Mouse (Mus musculus) yolk sac, embryonic 10.5 days (tissue): Measurements from ENCODE around the gene Ptprg.

Source experiments
- DNase-seq: peaks from one replicate; pipeline ENCODE4 v3.0.0-alpha.2; 2017; ENCODE audit warnings: low spot score

The Ptprg gene

DNA sequence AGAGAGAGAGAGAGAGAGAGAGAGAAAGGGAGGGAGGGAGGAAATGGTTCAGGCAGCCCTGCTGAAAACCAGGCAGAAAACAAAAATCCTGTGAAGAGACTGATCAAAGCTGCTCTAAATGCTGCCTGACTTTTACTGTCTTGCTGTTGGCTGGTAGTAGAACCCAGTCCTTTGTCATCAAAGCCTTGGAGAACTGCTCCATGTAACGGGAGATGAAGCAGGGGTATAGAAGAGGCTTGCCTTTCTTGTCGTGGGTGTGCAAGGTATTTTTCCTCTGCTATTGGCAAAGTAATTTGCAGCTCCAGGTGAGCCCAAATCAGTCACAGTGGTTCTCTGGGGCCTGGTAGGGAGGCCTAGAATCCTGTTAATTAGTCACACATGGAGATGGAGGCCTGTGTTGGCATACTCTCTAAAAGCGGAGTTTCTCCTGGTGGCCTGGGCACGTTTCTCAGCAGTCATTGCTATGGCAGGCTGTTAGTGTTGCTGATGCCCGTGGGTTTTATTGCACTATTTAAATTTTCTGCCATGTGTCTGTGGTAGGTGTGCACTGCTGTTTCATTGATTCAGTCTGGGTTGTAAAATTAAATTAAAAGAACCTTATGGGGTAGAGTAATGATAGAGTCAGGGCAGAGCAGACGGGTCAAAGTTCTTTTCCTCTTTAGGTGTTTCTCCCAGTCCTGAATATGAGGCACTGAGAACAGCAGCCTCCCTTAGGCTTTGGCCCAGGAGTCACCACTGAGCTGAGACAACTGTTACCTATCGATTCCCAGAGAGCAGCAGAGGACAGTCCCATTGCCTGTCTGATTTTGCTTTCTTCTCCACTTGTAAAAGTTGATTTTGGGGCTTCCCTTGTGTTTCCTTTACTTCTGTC, 269.7 kb downstream of the Ptprg start:
- DNase-seq, result no peak

DNA sequence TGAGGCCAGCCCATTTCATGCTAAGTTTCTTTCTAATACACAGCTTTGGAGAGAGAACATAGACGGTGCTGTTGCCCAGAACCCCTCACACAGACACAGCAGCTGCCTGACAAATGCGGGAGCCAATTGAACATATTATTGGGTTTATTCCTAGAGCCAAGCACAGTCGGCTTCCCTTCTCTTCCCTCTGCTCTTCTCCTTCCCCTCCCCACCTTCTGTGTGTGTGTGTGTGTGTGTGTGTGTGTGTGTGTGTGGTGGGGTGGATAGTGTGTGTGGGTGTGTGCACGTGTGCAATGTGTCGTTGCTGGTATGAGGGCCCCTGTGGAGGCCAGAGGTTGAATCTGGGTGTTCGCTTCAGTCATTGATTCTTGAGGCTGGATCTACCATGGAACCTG, 270.4 kb downstream of the Ptprg start:
- DNase-seq, result no peak

DNA sequence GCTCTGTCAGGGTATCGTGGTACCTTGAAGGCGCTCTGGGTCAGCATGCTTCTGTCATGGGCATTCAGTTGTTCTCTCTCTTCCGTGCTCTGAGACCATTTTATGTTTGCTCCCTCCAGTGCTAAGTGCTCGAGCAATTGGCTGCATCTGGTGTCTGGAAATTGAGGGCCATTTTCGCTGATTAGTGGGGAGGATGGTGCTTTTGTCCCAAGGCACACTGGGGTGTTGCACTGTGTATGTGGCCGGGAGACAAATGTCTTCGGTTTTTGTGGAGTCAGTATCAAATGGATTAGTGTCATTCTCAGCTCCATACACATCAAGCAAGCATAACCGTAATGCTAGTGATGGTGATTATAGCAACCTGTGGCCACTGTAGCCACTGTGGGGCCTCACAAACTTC, 271.6 kb downstream of the Ptprg start:
- DNase-seq, result no peak

DNA sequence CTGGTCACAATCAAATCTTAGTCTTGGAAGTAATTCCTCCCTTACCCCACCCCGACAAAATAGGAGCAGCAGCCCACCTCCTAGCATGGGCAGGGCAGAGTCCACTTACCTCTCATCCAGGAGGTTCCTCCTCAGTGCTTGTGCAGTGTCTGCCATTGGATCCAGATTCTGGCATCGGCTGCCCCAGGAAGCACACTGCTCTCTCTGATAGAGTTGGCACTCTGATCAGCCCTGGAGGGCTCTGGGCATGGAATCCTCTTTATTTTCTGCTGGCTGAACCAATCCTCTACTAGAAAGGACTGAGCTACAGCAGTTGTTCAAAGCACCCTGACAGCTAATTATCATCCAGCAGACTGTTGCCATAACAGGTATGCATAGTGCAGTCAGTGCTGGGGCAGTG, 272.2 kb downstream of the Ptprg start:
- no peak for DNase-seq

DNA sequence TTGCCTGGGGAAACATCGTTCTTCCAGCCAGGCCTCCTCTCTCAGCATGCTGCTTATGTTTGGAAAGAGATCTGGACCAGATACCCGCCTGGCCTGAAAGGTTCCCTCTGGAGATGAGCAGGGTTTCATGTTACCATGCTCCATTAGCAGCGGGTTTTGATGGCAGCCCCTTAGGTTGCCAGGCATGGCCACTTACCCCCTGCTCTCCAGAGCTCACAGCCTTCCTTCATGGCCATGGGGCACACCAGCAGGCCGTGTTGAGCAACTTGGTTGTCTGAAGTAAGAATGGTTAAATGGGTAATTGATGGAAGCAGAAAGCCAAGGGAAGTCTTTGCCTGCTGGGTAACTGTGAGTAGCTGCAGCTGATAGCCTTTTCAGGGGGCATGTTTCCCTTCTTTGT, 274.8 kb downstream of the Ptprg start:
- peak; percentile 26 for DNase-seq

DNA sequence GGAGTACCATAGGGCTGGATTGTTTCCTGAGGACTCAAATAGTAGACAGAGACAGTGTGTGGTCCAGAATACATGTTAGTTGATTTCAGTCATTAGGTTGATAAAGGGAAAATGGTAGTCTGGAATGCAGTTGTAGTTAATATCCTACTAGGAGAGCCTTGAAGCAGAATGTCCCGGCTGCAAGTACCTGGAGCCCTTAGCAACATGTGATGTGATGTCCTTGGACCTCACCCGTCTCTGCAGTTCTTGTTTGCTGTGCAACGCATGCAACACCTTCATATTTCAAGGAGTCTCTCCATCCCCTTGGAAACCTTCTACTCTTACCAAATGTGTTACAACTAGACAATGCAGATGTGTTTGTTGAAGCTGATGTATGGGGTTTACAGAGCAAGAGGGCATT, 280.3 kb downstream of the Ptprg start:
- peak; percentile 25 for DNase-seq

DNA sequence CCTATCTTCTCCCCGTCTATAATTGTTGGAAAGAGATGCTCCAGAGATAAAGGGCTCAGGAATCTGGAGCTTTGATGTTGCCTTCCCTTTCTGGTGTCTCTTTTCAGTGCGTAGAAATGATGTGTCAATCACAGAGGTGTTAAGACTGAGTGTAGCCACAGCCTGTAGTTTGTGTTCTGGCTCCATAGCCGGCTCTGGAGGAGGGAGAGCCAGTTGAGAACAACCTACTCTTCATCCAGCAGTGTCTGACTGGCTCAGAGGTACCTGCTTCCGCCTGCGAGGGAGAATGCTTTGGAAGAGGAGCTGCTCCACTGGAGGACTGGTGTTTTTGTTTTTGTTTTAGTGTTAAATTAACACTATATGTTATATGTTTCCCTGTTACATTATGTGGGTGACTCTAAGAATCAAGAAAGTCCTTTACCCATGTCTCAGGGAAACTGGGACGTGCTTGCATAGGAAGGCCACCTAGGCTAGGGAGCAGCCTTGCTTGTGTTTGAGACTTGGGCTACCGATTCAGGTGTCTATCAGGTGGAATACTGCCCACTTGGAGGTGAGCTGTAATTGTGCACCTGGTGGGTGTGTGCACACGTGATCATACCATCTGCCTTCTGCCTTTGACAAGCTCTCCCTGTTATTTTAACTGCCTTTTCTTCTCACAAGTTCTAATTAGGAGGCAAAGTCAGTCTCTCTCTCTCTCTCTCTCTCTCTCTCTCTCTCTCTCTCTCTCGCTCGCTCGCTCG, 282.5 kb downstream of the Ptprg start:
- no peak for DNase-seq

DNA sequence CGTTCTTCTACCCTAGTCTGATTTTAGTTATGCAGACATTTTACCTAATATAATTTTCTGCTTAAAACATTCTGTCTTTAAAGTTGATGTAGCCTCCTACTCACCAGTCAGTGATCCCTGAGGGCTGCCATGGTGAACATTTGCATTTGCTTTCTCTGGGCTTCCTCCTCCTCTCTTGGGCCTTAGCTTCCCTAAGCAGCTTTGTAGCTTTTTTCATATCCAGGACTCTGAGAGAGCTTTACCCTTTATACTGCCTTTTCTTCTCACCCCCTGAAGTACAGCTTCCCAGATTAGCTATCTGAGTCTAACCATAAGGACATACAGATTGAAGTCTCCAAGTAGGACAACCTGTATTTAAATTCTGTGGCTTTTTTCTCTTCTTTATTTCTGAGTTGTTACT, 284.4 kb downstream of the Ptprg start:
- no peak for DNase-seq

DNA sequence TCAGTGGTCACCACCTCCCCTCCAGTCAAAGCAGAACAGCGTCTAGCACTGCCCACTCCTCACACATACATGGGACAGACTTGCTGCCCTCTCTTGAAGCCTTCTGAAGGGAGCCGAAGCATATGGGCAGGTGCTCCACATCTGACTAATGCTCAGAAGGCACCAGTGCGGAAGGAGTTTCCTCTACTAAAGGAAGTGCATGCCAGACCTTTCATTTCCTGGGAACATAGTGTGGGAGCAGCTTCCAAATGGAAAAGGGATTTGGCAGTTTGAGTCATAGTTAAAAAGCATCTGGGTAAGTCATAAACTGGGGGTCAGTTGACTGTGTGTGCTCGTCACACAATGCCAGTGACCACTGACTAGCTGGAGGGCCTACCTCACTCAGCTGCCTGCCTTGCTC, 288.3 kb downstream of the Ptprg start:
- DNase-seq, result no peak

DNA sequence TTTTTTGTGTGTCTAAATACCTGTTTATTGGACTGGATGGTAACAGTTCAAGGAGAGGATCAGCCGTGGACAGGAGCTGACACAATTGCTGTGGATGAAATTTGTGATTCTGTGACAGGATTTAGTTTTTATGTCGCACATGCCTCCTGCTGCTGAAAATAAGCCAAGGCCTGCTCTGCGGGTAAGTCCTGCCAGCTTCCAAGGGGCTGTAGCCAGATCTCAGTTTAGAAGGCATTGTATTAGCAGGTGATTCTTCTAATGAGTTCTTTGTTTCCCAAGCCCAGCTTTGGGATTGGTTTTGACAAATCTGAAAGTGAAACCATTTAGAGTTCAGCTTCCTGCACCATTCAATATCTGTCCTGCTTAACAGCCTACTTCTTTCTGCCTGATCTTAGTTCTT, 299.6 kb downstream of the Ptprg start:
- no peak for DNase-seq

DNA sequence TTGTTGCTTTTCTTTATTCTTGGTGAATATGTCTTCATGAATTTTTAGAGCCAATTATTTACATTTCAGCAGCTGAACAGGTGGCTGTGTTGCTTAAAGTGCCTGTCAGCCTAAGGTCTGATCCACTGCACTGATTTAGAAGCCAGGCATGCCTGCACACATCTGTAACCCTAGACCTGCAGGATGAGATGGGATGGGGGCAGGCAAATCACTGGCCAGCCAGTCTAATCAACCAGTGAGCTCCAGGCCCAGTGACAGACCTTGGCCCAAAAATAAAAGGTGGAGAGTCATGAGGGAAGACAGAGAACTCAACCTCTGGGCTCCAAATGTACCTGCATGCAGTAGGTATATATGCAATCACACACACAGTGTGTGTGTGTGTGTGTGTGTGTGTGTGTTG, 302.2 kb downstream of the Ptprg start:
- no peak for DNase-seq

DNA sequence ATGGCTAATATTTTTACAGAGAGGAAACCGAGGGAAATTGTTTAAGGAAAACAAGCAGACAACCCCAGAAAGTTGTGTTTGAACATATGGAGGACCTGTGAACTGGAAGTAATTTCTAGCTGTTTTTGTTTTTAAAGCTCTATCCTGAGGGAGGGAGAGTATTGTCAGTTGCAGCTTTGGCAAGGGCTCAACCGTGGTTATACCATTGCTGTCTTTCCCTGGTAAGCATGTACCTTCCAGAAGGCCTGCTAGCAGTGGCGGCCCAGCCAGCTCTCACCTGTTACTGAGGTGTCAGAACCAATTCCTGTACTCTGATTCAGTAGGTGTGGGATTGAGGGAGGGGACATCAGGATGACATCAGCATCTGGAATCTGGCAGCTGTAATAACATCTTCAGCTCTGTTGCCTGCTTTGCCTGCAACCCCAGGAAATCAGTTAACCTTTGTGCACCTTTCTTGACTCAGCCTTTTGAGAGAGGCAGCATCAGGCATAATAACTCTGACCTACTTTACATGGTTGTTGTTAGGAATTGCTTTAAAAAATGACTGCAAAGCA, 304.7 kb downstream of the Ptprg start:
- DNase-seq, result peak; percentile 24

DNA sequence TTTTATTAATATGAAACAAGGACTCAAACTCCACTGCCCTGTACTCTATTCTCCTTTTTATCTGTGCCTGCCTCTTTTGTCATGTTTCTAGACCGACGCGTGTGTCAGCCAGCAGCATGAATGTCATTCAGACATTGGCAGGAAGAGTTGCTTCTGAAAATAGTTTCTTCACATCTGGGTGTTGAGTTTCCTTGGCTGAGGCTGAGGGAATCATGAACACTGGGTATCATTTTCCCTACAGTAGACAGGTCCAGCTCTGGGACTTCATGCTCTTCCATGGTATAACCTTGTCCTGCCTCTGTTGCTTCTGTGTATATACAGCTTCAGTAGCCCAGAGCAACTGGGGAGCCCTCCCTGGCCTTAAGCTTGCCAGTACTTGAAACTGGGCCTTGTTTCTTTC, 310.0 kb downstream of the Ptprg start:
- DNase-seq, result no peak

DNA sequence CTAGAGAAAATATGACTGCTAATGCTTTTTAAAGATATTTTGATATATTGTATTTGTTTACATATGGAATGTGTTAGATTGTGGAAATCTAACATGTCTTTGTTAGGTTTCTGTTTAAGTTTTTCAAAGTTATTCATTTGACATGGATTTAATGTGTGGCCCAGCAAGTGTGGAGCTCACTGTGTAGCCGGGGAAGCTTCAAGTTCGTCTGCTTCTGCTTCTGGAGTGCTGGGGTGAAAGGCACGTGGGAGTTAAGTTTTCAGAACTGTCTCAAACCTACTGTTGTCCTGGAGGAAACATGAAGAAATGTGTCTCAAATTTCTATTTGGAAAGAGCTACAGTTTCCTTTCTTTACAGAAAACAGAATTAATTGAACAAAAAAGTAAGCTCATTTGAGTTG, 311.5 kb downstream of the Ptprg start:
- DNase-seq, result no peak

DNA sequence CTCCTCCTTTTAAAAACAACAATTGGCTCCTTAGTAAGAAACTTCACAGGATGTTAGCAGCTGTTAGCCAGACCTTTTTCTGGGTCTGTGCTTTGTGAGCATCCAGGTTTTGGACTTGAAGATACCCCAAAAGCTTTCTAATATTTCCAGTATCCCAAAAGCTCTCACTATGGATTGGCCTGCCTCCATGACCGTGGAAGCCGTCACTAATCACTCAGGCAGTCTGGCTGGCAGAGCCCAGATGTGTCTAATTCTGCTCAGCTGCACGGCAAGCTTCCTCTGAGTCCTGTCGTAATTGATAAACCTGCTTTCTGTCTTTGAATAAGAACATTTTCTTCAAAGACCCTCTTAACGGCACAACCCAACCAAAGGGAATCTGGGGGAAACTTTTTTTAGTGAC, 312.0 kb downstream of the Ptprg start:
- no peak for DNase-seq

DNA sequence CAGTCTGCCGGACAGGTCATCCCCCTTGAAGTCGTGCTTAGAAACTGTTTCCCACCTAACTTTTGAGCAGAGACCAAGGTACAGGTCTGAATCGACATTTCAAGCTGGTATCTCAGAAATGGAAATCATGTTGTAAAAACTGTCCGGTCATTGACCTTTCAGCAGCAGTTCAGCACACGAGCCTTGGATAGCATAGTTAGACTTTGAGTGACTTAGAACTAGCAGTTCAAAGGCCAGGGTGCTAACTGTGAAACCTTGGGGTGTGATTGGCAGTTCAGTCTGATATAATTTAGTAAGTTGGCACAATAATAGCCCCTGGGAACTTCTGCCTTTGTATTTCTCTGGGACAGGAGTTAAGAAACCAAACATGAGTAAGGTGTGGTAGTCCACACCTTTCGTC, 312.5 kb downstream of the Ptprg start:
- DNase-seq, result no peak

DNA sequence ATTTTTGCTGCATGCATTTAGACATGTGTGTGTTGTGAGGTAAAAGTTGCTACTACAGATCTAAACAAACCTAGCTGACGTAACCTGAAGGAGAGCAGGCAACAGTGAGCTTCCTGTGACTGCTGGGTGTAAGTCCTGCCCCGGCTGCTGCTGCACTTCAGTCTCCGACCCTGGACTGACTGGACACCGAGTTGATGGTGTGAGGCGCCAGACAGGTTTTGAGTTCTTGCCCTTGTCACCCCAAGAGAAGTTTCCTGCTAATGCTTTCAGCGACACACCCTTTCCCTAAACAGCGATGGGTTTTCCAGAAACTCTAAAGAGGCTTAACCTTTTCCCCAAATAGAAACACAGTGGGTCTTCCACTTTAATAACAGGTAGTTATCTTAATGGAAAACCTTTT, 313.1 kb downstream of the Ptprg start:
- no peak for DNase-seq

DNA sequence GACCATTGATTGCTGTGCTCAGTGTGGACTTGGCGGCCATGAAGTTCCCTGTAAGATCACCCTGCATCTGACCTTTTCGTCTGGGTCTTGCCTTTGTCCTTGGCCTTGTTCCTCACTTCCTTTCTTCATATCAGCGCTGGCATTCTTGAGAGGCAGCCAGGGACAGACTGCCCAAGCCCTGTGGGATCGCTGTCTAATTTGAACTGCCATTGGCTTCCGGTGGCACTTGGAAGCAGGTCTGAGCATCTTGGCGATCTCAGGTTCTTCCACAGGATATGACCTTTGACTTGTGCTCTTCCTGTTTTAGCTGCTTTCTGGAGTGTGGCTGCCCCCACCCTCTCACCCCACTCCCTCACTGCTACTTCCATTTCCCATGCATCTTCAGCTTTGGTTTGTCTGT, 315.3 kb downstream of the Ptprg start:
- peak; percentile 9 for DNase-seq

DNA sequence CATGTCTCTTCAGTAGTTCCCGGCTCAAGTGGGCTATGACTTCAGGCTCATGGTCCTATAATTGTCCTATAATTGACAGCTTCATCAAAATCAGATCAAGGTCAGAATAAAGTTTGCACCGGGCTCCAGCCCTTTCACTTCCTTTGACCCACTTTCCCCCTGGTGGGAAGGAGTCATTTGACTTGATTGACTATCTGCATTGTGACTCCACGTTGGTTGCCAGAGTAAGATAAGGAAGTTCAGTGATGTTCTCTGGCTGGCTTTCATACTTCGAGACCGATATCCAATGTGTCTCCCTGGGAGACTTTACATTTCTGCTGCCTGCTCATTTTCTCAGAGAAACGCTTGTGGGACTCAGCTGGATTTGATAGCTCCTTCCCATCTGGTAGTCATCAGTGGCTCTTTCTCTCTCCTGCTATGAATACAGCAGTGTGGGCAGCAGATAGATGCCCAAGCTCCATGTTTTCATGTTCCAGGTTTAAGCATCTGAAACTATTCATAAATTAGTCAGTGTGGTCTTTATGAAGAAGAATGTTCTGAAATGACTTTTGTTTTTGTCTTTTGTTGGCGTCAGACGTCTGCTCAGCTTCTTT, 318.5 kb downstream of the Ptprg start:
- no peak for DNase-seq

DNA sequence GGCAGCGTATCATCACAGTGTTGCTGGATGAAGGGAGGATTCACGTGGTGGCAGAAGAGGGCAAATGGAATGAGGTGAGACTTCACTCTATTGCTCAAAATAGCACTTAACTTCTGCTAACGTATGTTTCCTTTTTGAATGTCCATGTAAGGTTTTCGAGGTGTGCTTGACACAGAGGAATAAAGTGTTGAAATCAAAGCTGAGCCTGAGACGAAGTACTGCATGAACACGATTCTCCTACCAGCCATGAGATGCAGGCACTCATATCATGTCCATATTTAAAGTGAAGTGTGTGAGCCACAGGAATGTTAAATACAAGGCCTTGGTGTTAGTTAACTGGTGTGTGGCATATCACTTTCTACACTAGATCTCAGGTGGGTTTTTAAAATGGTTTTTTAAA, 320.9 kb downstream of the Ptprg start:
- no peak for DNase-seq

DNA sequence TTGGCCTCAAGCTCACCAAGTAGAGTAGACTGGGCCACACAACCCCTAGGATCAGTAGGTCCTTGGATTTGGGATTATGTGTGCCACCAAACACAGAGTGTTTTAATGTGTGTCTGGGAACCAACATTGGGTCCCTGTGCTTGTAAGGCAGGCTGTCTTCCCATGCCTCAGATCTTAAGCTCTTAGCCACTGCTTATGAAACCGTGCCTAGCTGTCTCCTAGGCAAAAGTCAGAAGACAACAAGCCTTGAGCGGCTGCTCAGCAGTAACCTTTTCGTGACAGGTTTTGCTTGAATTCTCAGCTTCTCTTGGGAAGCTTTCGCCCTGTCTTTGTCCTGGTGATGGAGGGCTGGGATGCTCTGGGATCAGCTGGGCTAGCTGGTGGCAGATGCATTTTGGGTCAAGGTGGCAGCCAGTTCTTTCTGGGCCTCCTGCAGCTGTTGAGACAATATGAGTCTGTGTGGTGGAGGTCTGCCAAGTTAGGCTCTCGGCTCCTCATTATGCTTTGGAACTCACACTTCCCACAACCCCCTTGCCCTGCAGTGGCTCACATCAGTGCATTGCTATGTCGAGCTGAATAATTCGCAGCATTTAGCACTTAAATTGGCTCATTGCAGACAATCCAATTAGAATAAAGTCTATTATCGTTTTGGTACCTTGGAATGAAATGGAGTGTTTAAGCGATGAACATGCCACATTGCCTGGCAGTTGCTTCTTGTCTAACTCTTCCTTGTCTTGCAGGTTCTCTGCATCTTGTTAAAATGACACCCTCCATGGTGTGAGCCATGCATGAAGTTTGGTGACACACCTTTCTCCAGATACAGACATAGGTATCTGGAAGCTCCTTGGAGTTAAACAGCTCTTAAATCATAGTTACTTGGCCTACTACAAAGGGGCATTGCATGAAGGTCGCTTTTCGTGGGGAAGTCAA, 321.9 kb downstream of the Ptprg start:
- DNase-seq, result no peak

DNA sequence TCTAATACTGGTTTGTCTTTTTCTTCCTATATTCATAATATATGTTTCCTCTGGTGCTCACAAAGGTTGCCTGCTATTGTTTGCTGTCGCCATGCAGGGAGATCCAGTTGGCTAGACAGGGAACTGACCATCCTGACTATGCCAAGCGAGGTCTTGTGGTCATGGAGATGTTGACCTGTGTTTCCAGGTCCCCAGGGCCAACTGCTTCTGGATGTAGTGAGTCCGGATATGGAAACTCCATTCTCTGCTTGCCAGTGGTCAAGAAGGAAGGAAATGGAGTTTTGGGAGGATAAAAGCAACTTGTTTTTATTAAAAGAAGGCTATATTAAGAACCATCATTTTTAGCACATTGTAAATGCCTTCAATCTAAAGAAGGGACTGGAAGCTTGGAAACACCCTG, 327.8 kb downstream of the Ptprg start:
- DNase-seq, result no peak
